Mouse (Mus musculus) left cerebral cortex, adult 9 months (tissue): ENCODE results near the gene Mapk10.

Source experiments
- DNase-seq, 2 experiments: peaks; one replicate each; pipeline ENCODE4 v3.0.0; 2022; ENCODE audit warnings: low spot score in 2 of 2

Mapk10 gene

GRCm38 (mm10) chr5:103211101-103211848 lies at the start of gene Mapk10:
Gene Mapk10, minus strand, starts transcription at chr5:103211334.
- DNase-seq, result peak; percentile 89 to 95

- no peak for DNase-seq
Observed at GRCm38 (mm10) chr5:103256144-103256543, 45.0 kb upstream of the Mapk10 start.

GRCm38 (mm10) chr5:103242430-103242829 lies 31.3 kb upstream of the Mapk10 start:
- DNase-seq, result no peak

GRCm38 (mm10) chr5:103231822-103232221 lies 20.7 kb upstream of the Mapk10 start:
- no peak for DNase-seq

GRCm38 (mm10) chr5:103230334-103230733 lies 19.2 kb upstream of the Mapk10 start:
- DNase-seq, result no peak

GRCm38 (mm10) chr5:103229321-103229720 lies 18.2 kb upstream of the Mapk10 start:
- DNase-seq, result no peak

GRCm38 (mm10) chr5:103221997-103222396 lies 10.9 kb upstream of the Mapk10 start:
- DNase-seq, result no peak

GRCm38 (mm10) chr5:103210644-103211043 lies 490 bp downstream of the Mapk10 start:
- DNase-seq, result peak in 1 of 2 experiments; percentile 41

- peak in 1 of 2 experiments; percentile 49 for DNase-seq
Observed at GRCm38 (mm10) chr5:103210018-103210417, 1.1 kb downstream of the Mapk10 start.

- peak in 1 of 2 experiments; percentile 25 for DNase-seq
Observed at GRCm38 (mm10) chr5:103209486-103209885, 1.6 kb downstream of the Mapk10 start.

- no peak for DNase-seq
Observed at GRCm38 (mm10) chr5:103208869-103209268, 2.3 kb downstream of the Mapk10 start.

- DNase-seq, result peak in 1 of 2 experiments; percentile 50
Observed at GRCm38 (mm10) chr5:103208021-103208511, 3.1 kb downstream of the Mapk10 start.

- DNase-seq, result no peak
Observed at GRCm38 (mm10) chr5:103197796-103198325, 13.3 kb downstream of the Mapk10 start.

- no peak for DNase-seq
Observed at GRCm38 (mm10) chr5:103194549-103194948, 16.6 kb downstream of the Mapk10 start.

GRCm38 (mm10) chr5:103193700-103194099 lies 17.4 kb downstream of the Mapk10 start:
- DNase-seq, result no peak

- no peak for DNase-seq
Observed at GRCm38 (mm10) chr5:103191577-103191976, 19.6 kb downstream of the Mapk10 start.

GRCm38 (mm10) chr5:103184256-103184655 lies 26.9 kb downstream of the Mapk10 start:
- no peak for DNase-seq

GRCm38 (mm10) chr5:103181622-103182021 lies 29.5 kb downstream of the Mapk10 start:
- DNase-seq, result no peak

- no peak for DNase-seq
Observed at GRCm38 (mm10) chr5:103177010-103177409, 34.1 kb downstream of the Mapk10 start.

- DNase-seq, result no peak
Observed at GRCm38 (mm10) chr5:103175989-103176388, 35.1 kb downstream of the Mapk10 start.

- DNase-seq, result peak; percentile 78 to 88
Observed at GRCm38 (mm10) chr5:103174607-103175006, 36.5 kb downstream of the Mapk10 start.

GRCm38 (mm10) chr5:103171207-103171606 lies 39.9 kb downstream of the Mapk10 start:
- DNase-seq, result no peak

GRCm38 (mm10) chr5:103167371-103167770 lies 43.8 kb downstream of the Mapk10 start:
- DNase-seq, result peak; percentile 61 to 66
